Mouse (Mus musculus) lung, adult 2 months (tissue): Measurements from ENCODE around the gene Gm20662. TPM values are rescaled to one million over a fixed set of nuclear protein-coding genes. Genes with fewer than 3 reads are reported as not detected.

Experiments used
- DNase-seq: peaks from one replicate; pipeline ENCODE4 v3.0.0; 2022
- H3K4me1 ChIP-seq: fragments of 200-500 bp; 2 replicates; pipeline ENCODE4 v1.6.1; 2011; ENCODE audit warnings: low read length; ENCODE audit not compliant: control insufficient read depth, insufficient read depth
- H3K4me3 ChIP-seq: fragments of 200-500 bp; replicated peaks from 2 replicates; pipeline ENCODE3; 2011; ENCODE audit warnings: low read depth, mild to moderate bottlenecking, control low read depth, low read length; ENCODE audit errors: extremely low read depth
- CTCF ChIP-seq: fragments of 200-500 bp; IDR thresholded peaks from 2 replicates; pipeline ENCODE4 v1.5.1; 2011; ENCODE audit warnings: mild to moderate bottlenecking, low read length, control low read depth; ENCODE audit not compliant: insufficient read depth
- POLR2A ChIP-seq: fragments of 200-500 bp; IDR thresholded peaks from 2 replicates; pipeline ENCODE4 v1.6.1; 2011; ENCODE audit warnings: low read depth, mild to moderate bottlenecking, control low read depth, low read length, borderline replicate concordance; ENCODE audit errors: extremely low read depth
- WGBS: fragments of 180-500 bp; shearing (Covaris S2); methylation state at CpG from one replicate; pipeline ENCODE4 v1.1.7; 2018; 5-methylcytosine and 5-hydroxymethylcytosine counted together
- polyA plus RNA-seq: library from polyadenylated mRNA; depleted of rRNA; stranded (reverse); fragments of >200 nt; gene quantifications from 2 replicates; pipeline ENCODE4 v1.2.3, GENCODE M21; 2012

The Gm20662 gene
- polyA plus RNA-seq, 1 experiment = 11.5 TPM

DNA sequence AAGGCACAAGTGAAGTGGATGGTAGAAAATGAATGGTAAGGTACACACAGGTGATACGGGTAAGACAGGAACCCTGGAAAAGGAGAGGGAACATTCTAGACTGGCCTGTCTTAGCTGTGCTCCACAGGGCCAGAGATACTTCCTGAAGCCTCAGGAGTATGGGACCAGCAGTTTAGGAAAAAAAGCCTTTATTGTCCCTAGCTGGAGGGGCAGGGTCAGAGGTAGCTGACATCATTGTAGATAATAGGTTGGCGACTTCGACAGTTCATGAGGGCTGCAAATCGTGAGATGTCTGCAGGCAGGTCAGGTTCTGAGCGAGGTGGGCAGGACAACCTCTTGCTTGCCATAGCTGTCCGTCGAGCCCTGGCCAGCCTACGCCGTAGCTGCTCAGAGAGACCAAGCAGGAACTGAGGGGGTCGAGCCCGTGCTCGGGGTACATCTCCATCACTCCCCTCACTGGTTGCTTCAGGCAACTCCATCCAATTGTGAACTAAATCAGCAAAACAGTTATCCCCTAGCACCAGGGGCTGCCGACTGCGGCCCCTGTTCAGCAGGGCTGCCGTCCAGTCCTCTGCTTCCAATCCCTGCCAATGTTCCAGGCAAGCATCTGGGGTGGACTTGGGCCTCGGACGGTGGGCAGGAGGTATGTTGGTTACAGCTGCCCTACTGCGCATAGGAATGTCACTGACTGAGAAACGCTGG is 11.9 kb upstream of the Gm20662 start:
- DNase-seq = no peak
- Histone ChIP-seq H3K4me1 (peaks cover 30% of the 10 kb centered on the region), H3K4me3 (peak overlapping the region; percentile 33)
- 40% methylated on average over 19 of the region's 19 CpGs for WGBS
- TF ChIP-seq CTCF (no peak), POLR2A (no peak)

DNA sequence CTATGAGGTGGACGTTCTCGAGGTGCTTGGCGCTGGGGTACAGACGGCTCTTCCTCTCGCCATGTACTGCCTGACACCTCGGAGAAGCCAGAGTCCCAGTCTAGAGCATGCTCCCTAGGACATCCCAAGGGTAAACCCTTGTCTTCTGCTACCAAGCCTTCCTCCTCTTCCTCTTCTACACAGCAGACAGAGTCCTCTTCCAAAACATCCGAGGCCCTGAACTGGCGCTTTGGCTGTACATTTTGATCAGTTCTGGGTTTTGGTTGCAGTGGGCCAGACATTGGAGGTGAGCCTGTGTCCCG is 11.4 kb upstream of the Gm20662 start:
- peaks cover 30% of the 10 kb centered on the region for H3K4me1 ChIP-seq
- DNase-seq = no peak
- 29% methylated on average over 9 of the region's 9 CpGs for WGBS
- peak overlapping the region; percentile 85 for H3K4me3 ChIP-seq
- TF ChIP-seq CTCF = no peak
- no peak for TF ChIP-seq POLR2A

- H3K4me1 ChIP-seq = peaks cover 30% of the 10 kb centered on the region
These were observed 10.7 kb upstream of the Gm20662 start, which contains the start of gene Inka1 for GRCm38 (mm10) chr9:107985131-107986119. Gene Inka1 (minus strand): TSS chr9:107985879.

DNA sequence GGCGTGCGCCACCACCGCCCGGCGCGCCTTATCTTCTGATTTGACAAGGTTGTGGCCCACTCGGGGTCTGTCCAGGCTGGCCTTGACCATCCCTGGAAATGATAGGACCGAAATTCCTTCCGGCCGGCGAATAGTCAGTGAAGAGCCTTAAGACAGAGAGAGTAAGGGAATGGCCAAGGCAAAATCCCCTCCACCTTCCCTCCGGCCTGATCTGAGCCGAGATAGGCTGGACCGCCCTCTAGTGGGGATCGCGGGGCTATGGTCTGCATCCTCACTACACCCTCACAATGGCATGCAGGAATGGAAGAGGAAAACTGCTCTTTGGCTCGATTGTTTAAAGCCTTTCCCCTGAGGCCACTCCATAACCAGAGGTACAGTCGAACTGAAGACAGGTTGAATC is 9.8 kb upstream of the Gm20662 start:
- H3K4me1 ChIP-seq = peaks cover 26% of the 10 kb centered on the region
- DNase-seq = peak; percentile 81
- peak; percentile 94 for TF ChIP-seq CTCF
- TF ChIP-seq POLR2A = no peak
- 2% methylated on average over 18 of the region's 18 CpGs for WGBS
- peak overlapping the region; percentile 45 for H3K4me3 ChIP-seq

More at GRCm38 (mm10) chr9:107985131-107986119, 10.7 kb upstream of the Gm20662 start, which contains the start of gene Inka1:
- peak within 1 kb of the TSS; percentile 85 for H3K4me3 ChIP-seq
- DNase-seq = peak; percentile 87
- no peak for TF ChIP-seq CTCF
- TF ChIP-seq POLR2A = peak; percentile 41; the same call in 1 of the 2 replicates
- WGBS = under 1% methylated on average over 58 of the region's 58 CpGs

DNA sequence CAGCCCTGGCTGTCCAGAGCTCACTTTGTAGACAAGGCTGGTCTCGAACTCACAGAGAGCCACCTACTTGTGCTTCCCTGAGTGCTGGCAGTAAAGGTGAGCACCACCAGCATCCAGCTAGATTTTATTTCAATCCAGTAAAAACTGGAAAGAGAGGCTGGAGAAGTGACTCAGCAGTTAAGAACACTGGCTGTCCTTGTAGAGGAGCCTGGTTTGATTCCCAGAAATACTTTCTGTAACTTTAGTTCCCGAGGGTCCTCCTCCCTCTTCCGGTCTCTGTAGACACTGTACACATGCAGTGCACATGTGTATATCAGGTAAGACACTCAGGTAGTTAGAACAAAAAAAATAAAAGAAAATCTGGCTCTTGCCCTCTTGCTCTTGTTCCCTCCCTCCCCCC is 8.2 kb upstream of the Gm20662 start:
- peaks cover 13% of the 10 kb centered on the region for H3K4me1 ChIP-seq
- no peak for DNase-seq
- no peak overlapping the region for H3K4me3 ChIP-seq
- TF ChIP-seq CTCF (no peak), POLR2A (no peak)
- 59% methylated on average over 3 of the region's 3 CpGs for WGBS

DNA sequence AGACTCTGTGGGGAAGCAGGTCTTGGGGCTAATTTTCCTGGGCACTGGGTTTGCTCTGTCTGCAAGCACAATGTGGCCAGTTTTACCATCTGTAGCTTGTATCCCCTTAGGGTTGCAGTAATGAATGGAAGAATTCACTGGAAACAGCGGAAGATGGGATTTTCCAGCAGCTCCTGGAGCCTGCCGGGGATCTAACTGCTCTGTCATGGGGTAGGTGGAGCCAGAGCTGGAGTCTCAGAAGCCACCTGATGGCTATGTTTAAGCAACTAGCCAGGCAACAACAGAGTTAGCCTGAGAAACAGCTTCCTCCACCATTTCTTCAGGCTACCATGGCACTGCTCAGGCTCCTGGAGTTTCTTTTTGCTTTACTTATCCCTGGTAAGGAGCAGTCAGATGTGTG is 4.0 kb upstream of the Gm20662 start, which contains the start of gene Cdhr4:
Cdhr4 (plus strand) TSS at position 301 of the 400 bp plus-strand sequence.
- DNase-seq = no peak
- TF ChIP-seq CTCF = no peak
- TF ChIP-seq POLR2A = no peak
- 79% methylated on average over 2 of the region's 2 CpGs for WGBS
- no peak within 1 kb of the TSS for H3K4me3 ChIP-seq
- no peaks in the 10 kb centered on the region for H3K4me1 ChIP-seq

- TF ChIP-seq POLR2A (no peak), CTCF (no peak)
- DNase-seq = no peak
- Histone ChIP-seq H3K4me3 (no peak overlapping the region), H3K4me1 (no peaks in the 10 kb centered on the region)
- 90% methylated on average over 11 of the region's 11 CpGs for whole genome bisulfite sequencing
These were observed 3.1 kb upstream of the Gm20662 start for GRCm38 (mm10) chr9:107993013-107993412.

DNA sequence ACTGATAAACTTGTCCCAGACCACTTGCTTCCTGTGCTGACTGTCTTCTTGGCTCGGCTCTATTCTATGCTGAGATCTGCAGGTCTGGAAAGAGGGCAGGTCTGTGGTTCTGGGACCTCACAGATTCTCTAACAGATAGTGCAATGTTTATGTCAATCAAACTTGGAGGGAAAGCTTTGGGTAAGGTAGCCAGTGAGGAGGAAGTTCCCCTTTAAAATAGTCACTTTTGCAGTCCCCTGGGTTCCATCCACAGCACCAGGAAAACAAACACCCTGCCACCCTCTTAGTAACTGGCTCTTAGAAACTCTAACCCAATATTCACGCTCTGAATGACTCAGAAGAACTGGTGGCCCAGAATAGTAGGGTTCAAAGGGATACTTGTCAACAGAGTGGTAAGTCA is 1.7 kb upstream of the Gm20662 start:
- 25% methylated on average over 2 of the region's 2 CpGs for WGBS

DNA sequence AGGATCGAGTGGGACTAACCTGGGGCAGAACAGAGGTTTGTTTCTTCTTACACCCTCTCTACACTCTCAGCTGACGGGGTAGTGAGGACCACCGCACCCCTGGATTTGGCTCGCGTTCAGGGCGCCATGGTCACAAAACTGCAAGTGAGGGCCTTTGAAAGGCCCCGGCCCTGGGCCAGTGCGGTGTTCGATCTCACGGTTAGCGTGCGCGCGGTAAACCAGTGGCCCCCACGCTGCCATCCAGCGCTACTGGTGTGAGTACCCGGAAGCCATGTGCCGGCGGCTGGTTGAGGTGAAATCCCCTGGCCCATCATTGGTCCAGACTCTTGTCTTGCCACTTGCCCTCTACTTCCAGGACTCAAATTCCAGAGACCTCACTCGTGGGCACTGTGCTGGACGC is 636 bp upstream of the Gm20662 start:
- WGBS = 92% methylated on average over 21 of the region's 21 CpGs
- Histone ChIP-seq H3K4me1 (no peaks in the 10 kb centered on the region), H3K4me3 (no peak overlapping the region)
- DNase-seq = no peak
- no peak for TF ChIP-seq POLR2A
- TF ChIP-seq CTCF = no peak

More for the DNA sequence above, 1.7 kb upstream of the Gm20662 start:
- DNase-seq = no peak
- H3K4me1 ChIP-seq = no peaks in the 10 kb centered on the region
- H3K4me3 ChIP-seq = no peak overlapping the region
- no peak for TF ChIP-seq POLR2A
- no peak for TF ChIP-seq CTCF
